Mouse (Mus musculus) MEL (cell line): ENCODE data around the gene Fam171a1. TPM values are rescaled to one million over a fixed set of nuclear protein-coding genes. Genes with fewer than 3 reads are reported as not detected.
"Not testable (repeated sequence)": the region's sequence is repeated elsewhere in the genome, so short reads cannot be mapped to it uniquely, and the experiment has no call there.

Experiments
- DNase-seq: peaks from one replicate; pipeline ENCODE4 v3.0.0; 2011; ENCODE audit warnings: low read depth, low spot score
- H3K27ac ChIP-seq: 2 replicates; pipeline ENCODE4 v1.5.1; 2012; ENCODE audit warnings: low read depth, mild to moderate bottlenecking, control low read depth, low read length, moderate library complexity; ENCODE audit not compliant: control insufficient read depth
- H3K27me3 ChIP-seq, 2 experiments: fragments of 150-350 bp in 1 of 2; sonication (generic) in 1 of 2; 2 replicates each; pipeline ENCODE4 v1.6.1; 2012; ENCODE audit warnings: low read length in 2 of 2, mild to moderate bottlenecking in 2 of 2, improper control_type of control experiment in 1 of 2, moderate library complexity in 1 of 2; ENCODE audit not compliant: insufficient read depth in 2 of 2, control insufficient read depth in 1 of 2
- H3K36me3 ChIP-seq, 2 experiments: 2 replicates each; pipeline ENCODE4 v1.6.1; 2012 to 2014; ENCODE audit warnings: low read length in 2 of 2, improper control_type of control experiment in 1 of 2, inconsistent platforms in 1 of 2, mild to moderate bottlenecking in 1 of 2; ENCODE audit not compliant: insufficient read depth in 2 of 2, control insufficient read depth in 1 of 2
- H3K4me1 ChIP-seq, 2 experiments: fragments of 150-350 bp in 1 of 2; sonication (generic) in 1 of 2; 2 replicates each; pipeline ENCODE4 v1.6.1; 2012; ENCODE audit warnings: low read length in 2 of 2, improper control_type of control experiment in 1 of 2, mild to moderate bottlenecking in 1 of 2; ENCODE audit not compliant: insufficient read depth in 2 of 2, control insufficient read depth in 1 of 2
- H3K4me3 ChIP-seq, 2 experiments: fragments of 150-350 bp in 1 of 2; sonication (generic) in 1 of 2; 2 replicates each; pipeline ENCODE4 v1.5.1; 2012; ENCODE audit warnings: low read depth in 2 of 2, low read length in 2 of 2, mild to moderate bottlenecking in 2 of 2, moderate library complexity in 2 of 2, control low read depth in 1 of 2, improper control_type of control experiment in 1 of 2; ENCODE audit not compliant: control insufficient read depth in 1 of 2, insufficient read depth in 1 of 2
- H3K79me2 ChIP-seq: 2 replicates; pipeline ENCODE4 v1.6.1; 2012; ENCODE audit warnings: mild to moderate bottlenecking, low read length, moderate library complexity; ENCODE audit not compliant: control insufficient read depth, poor library complexity, insufficient read depth
- H3K9ac ChIP-seq: 2 replicates; pipeline ENCODE4 v1.6.1; 2012; ENCODE audit warnings: low read depth, mild to moderate bottlenecking, control low read depth, low read length, moderate library complexity; ENCODE audit not compliant: control insufficient read depth, poor library complexity, severe bottlenecking
- H3K9me3 ChIP-seq: fragments of 150-350 bp; sonication (generic); replicated peaks from 2 replicates; pipeline ENCODE4 v1.6.1; 2012; ENCODE audit warnings: mild to moderate bottlenecking, low read length, improper control_type of control experiment, moderate library complexity; ENCODE audit not compliant: insufficient read depth
- CHD2 ChIP-seq: IDR thresholded peaks from 2 replicates; pipeline ENCODE4 v1.6.1; 2011; ENCODE audit warnings: low read length, improper control_type of control experiment
- CTCF ChIP-seq, 3 experiments: IDR thresholded peaks in 2 of 3; conservative IDR thresholded peaks in 1 of 3; 2 replicates each; pipeline ENCODE4 v1.5.1; 2011 to 2012; ENCODE audit warnings: low read length in 3 of 3, low read depth in 2 of 3, mild to moderate bottlenecking in 2 of 3, improper control_type of control experiment in 1 of 3, inconsistent platforms in 1 of 3, mixed read lengths in 1 of 3, moderate library complexity in 1 of 3; ENCODE audit not compliant: control insufficient read depth in 1 of 3, insufficient read depth in 1 of 3, poor library complexity in 1 of 3, severe bottlenecking in 1 of 3
- ELF1 ChIP-seq: IDR thresholded peaks from 2 replicates; pipeline ENCODE4 v1.6.1; 2014; ENCODE audit warnings: low read depth, mild to moderate bottlenecking, inconsistent platforms, low read length, improper control_type of control experiment, moderate library complexity
- EP300 ChIP-seq, 2 experiments: IDR thresholded peaks; 2 replicates each; pipeline ENCODE4 v1.6.1; 2011; ENCODE audit warnings: improper control_type of control experiment in 2 of 2, low read length in 2 of 2, low read depth in 1 of 2, mild to moderate bottlenecking in 1 of 2
- ETS1 ChIP-seq: IDR thresholded peaks from 2 replicates; pipeline ENCODE4 v1.6.1; 2012; ENCODE audit warnings: low read depth, mild to moderate bottlenecking, inconsistent platforms, low read length, improper control_type of control experiment, moderate library complexity
- HCFC1 ChIP-seq: IDR thresholded peaks from 2 replicates; pipeline ENCODE4 v1.6.1; 2012; ENCODE audit warnings: low read depth, mild to moderate bottlenecking, inconsistent platforms, low read length, improper control_type of control experiment, moderate library complexity
- MAFK ChIP-seq: IDR thresholded peaks from 2 replicates; pipeline ENCODE4 v1.6.1; 2011; ENCODE audit warnings: low read depth, mild to moderate bottlenecking, low read length, improper control_type of control experiment, borderline replicate concordance
- MAX ChIP-seq: IDR thresholded peaks from 2 replicates; pipeline ENCODE4 v1.6.1; 2011; ENCODE audit warnings: low read length, improper control_type of control experiment
- MEF2A ChIP-seq: IDR thresholded peaks from 2 replicates; pipeline ENCODE4 v1.6.1; 2014; ENCODE audit warnings: low read depth, mild to moderate bottlenecking, inconsistent platforms, low read length, improper control_type of control experiment; ENCODE audit not compliant: poor library complexity, insufficient replicate concordance, severe bottlenecking; ENCODE audit errors: extremely low read depth
- MXI1 ChIP-seq: IDR thresholded peaks from 2 replicates; pipeline ENCODE4 v1.6.1; 2011; ENCODE audit warnings: mild to moderate bottlenecking, low read depth, low read length, improper control_type of control experiment
- NELFE ChIP-seq: IDR thresholded peaks from 2 replicates; pipeline ENCODE4 v1.6.1; 2011; ENCODE audit warnings: low read depth, low read length, improper control_type of control experiment
- NRF1 ChIP-seq: IDR thresholded peaks from 2 replicates; pipeline ENCODE4 v1.6.1; 2014; ENCODE audit warnings: low read depth, mild to moderate bottlenecking, inconsistent platforms, low read length, improper control_type of control experiment, moderate library complexity; ENCODE audit not compliant: poor library complexity, insufficient read depth, severe bottlenecking
- POLR2A ChIP-seq, 2 experiments: IDR thresholded peaks; 2 replicates each; pipeline ENCODE4 v1.6.1; 2011 to 2012; ENCODE audit warnings: low read length in 2 of 2, mild to moderate bottlenecking in 2 of 2, control low read depth in 1 of 2, improper control_type of control experiment in 1 of 2, low read depth in 1 of 2, moderate library complexity in 1 of 2; ENCODE audit not compliant: control insufficient read depth in 1 of 2, insufficient read depth in 1 of 2, poor library complexity in 1 of 2
- POLR2AphosphoS5 ChIP-seq: IDR thresholded peaks from 2 replicates; pipeline ENCODE4 v1.6.1; 2012; ENCODE audit warnings: low read depth, borderline replicate concordance, mild to moderate bottlenecking, inconsistent platforms, low read length, moderate library complexity, mixed read lengths
- RCOR1 ChIP-seq: IDR thresholded peaks from 2 replicates; pipeline ENCODE4 v1.6.1; 2012; ENCODE audit warnings: low read depth, mild to moderate bottlenecking, inconsistent platforms, low read length, improper control_type of control experiment
- SIN3A ChIP-seq: IDR thresholded peaks from 2 replicates; pipeline ENCODE4 v1.6.1; 2012; ENCODE audit warnings: low read length, improper control_type of control experiment, inconsistent platforms
- SMC3 ChIP-seq: IDR thresholded peaks from 2 replicates; pipeline ENCODE4 v1.6.1; 2011; ENCODE audit warnings: low read depth, low read length, improper control_type of control experiment
- TAL1 ChIP-seq: IDR thresholded peaks from 2 replicates; pipeline ENCODE4 v1.6.1; 2012; ENCODE audit warnings: mild to moderate bottlenecking, inconsistent platforms, low read length, moderate library complexity, mixed read lengths
- TBP ChIP-seq: IDR thresholded peaks from 2 replicates; pipeline ENCODE4 v1.8.0; 2011; ENCODE audit warnings: low read depth, low read length, improper control_type of control experiment
- UBTF ChIP-seq: IDR thresholded peaks from 2 replicates; pipeline ENCODE4 v1.6.1; 2012; ENCODE audit warnings: low read depth, mild to moderate bottlenecking, inconsistent platforms, low read length, improper control_type of control experiment, moderate library complexity, borderline replicate concordance; ENCODE audit not compliant: insufficient read depth
- ZNF384 ChIP-seq: IDR thresholded peaks from 2 replicates; pipeline ENCODE4 v1.6.1; 2012; ENCODE audit warnings: low read depth, mild to moderate bottlenecking, inconsistent platforms, low read length, improper control_type of control experiment
- polyA plus RNA-seq, 2 experiments: library from polyadenylated mRNA; stranded (reverse) in 1 of 2; unstranded in 1 of 2; fragments of >175 nt in 1 of 2; fragments of >200 nt in 1 of 2; gene quantifications; 2 replicates each; pipeline versions ENCODE4 v1.2.1 to v1.2.4; 2012; ENCODE audit warnings: low replicate concordance in 2 of 2, low read depth in 1 of 2; ENCODE audit not compliant: insufficient read length in 2 of 2, insufficient read depth in 1 of 2, missing spikeins in 1 of 2
- total RNA-seq: library from RNA; depleted of rRNA; stranded (reverse); fragments of 300-350 nt; gene quantifications from 2 replicates; pipeline ENCODE4 v1.2.3, GENCODE M21; 2012; rRNA removed

The Fam171a1 gene
- total RNA-seq (not detected in 2 replicates), polyA plus RNA-seq (not detected)

DNA sequence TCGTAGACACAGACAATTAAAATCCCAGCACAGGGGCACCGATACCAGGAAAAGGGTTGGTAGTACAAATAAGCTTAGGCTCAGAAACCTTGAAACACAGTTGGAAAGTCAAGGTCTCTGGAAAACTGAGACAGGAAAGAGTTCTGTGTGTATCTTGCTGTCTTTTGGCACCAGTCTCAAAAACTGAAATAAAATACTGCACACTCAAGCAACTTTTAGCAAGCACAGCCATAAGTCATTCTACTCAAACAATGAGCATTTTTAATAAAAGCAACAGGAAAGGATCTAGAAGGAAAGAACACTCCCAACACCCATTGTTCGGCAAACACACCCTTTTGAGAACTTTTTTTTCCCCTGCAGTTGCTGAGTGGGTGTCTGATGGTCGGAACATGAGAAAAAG lies at the start of gene Fam171a1:
TSS of gene Fam171a1 (plus strand) at position 359 of the 400 bp plus-strand sequence.
- Histone ChIP-seq H3K9ac (no peak within 1 kb of the TSS), H3K4me1 (no peaks in the 10 kb centered on the region), H3K27ac (no peak within 1 kb of the TSS), H3K36me3 (no peaks in the 10 kb centered on the region), H3K27me3 (no peaks in the 10 kb centered on the region), H3K9me3 (no peaks in the 10 kb centered on the region), H3K4me3 (no peak within 1 kb of the TSS), H3K79me2 (no peaks in the 10 kb centered on the region)
- no peak for DNase-seq
- TF ChIP-seq MEF2A (no peak), CHD2 (no peak), UBTF (no peak), POLR2AphosphoS5 (no peak)

DNA sequence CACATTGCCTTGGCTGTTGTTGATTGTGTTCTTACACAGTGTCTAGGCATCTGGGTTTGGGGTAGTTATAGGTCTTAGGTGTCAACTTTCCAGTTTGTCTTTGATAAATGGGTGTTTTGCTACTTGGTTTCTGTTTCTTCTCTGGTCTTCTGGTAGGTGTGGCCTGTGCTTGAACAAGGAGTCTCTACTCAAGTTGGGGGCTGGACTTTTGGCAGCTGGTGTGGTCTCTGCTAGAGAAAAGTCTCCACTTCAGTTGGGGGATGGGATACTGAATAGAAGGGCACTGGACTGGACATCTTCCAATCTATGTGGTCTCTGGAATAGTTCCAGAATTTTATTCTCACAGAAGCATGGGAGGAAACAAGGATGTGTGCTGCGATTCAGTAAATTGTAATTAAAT lies 44.9 kb upstream of the Fam171a1 start:
- Histone ChIP-seq H3K36me3 (no peaks in the 10 kb centered on the region), H3K4me1 (no peaks in the 10 kb centered on the region), H3K27ac (no peak overlapping the region), H3K79me2 (no peaks in the 10 kb centered on the region), H3K27me3 (no peaks in the 10 kb centered on the region), H3K4me3 (no peak overlapping the region), H3K9me3 (no peaks in the 10 kb centered on the region), H3K9ac (no peak overlapping the region)
- TF ChIP-seq HCFC1 (no peak), NELFE (no peak), MAX (no peak), EP300 (IDR thresholded peaks at IDR 0.05; ENCODE audit: low read depth in 1 of 2, low read length in 2 of 2) (no peak)
- DNase-seq: no peak

DNA sequence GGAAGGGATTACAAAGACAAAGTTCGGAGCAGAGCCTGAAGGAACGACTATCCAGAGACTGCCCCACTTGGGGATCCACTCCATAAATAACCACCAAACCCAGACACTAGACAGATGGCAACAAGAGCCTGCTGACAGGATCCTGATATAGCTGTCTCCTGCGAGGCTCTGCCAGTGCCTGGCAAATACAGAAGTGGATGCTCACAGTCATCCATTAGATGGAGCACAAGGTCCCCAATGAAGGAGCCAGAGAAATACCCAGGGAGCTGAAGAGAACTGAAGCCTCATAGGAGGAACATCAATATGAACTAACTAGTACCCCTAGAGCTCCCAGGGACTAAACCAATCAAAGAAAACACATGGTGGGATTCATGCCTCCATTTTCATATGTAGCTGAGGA lies 25.7 kb upstream of the Fam171a1 start:
- H3K27me3 ChIP-seq, H3K9me3 ChIP-seq, DNase-seq, H3K79me2 ChIP-seq, H3K27ac ChIP-seq, H3K4me1 ChIP-seq, H3K36me3 ChIP-seq, H3K4me3 ChIP-seq, H3K9ac ChIP-seq: not testable (repeated sequence)

DNA sequence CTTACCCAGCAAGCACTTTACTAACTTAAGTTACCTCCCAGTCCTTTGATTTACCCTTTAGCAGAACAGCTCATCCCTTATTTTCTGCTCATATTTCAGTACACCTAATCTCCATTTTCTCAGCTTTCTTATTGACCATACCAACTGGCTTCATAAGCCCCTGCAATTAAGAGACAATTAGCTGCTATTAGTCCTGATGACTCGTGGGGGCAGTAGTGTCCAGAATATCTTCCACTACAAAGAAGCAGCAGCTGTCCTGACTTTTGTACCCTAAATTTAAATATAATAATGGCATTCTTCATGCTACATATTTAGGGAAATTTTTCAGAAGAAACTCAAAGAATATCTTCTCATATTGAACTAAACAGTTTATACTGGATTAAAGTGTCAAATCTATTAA lies 24.8 kb upstream of the Fam171a1 start:
- Histone ChIP-seq H3K27ac (no peak overlapping the region), H3K9ac (no peak overlapping the region), H3K4me1 (no peaks in the 10 kb centered on the region), H3K36me3 (no peaks in the 10 kb centered on the region), H3K79me2 (no peaks in the 10 kb centered on the region), H3K9me3 (no peaks in the 10 kb centered on the region), H3K27me3 (no peaks in the 10 kb centered on the region), H3K4me3 (no peak overlapping the region)
- DNase-seq: peak; percentile 53
- TF ChIP-seq ETS1: no peak
- TF ChIP-seq TAL1: no peak
- no peak for TF ChIP-seq ZNF384
- TF ChIP-seq POLR2A (IDR thresholded peaks at IDR 0.05; ENCODE audit: control insufficient read depth in 1 of 2, insufficient read depth in 1 of 2, low read depth in 1 of 2, low read length in 2 of 2, poor library complexity in 1 of 2): no peak
- no peak for TF ChIP-seq MAFK
- no peak for TF ChIP-seq RCOR1
- TF ChIP-seq UBTF: no peak
- TF ChIP-seq POLR2AphosphoS5: no peak
- no peak for TF ChIP-seq TBP
- TF ChIP-seq SMC3: peak; percentile 66
- no peak for TF ChIP-seq MXI1
- TF ChIP-seq CTCF (IDR thresholded peaks at IDR 0.05 in 2 of 3, conservative IDR thresholded peaks at IDR 0.05 in 1 of 3; ENCODE audit: control insufficient read depth in 1 of 3, insufficient read depth in 1 of 3, low read depth in 2 of 3, low read length in 3 of 3, poor library complexity in 1 of 3, severe bottlenecking in 1 of 3): peak in 2 of 3 experiments; percentile 27 to 70; a peak in 3 of 6 replicates
- TF ChIP-seq SIN3A: no peak
- TF ChIP-seq NRF1: no peak
- TF ChIP-seq ELF1: no peak
